Mouse (Mus musculus): ENCODE results near the gene Chek2. TPM values are rescaled to one million over a fixed set of nuclear protein-coding genes. Genes with fewer than 3 reads are reported as not detected.

Gene Chek2
- polyA plus RNA-seq, 2 experiments = 16.2 to 18.1 TPM

DNA sequence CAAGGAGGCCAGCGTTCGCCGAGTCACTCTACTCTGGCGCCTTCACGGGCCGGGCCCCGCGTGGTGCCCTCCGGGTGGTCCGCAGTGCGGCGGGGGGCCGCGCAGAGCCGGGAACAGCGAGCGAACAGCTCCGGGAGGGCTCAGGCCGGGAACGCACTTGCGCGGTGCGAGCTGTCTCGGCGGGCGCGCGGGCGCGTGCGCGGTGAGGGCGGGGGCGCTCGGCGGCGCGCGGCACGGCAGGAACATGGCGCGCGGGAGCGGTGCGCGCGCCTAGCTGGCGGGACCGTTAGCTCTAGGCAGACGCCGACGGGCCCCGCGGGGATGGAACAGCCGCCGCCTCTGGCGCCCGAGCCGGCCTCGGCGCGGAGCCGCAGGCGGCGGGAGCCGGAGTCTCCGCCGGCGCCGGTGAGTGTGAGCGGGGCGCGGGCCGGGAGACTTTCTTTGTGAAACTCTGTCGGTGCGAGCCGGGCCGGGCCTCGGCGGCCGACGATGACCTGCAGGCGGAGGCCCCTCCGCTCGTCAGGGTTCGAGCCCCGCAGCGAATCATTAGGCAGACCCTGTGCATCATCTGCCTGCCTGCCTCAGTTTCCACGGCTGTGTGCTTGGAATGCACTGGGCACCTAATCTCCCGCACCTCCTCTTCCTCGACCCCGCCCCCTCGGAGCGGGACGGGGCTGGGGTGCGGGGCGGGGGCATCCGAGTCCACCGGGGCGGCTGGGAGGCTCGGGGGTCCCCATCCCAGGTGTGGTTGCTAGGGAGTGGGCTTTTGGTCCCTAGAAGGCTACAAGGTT, 40.0 kb downstream of the Chek2 start, which contains the start of gene Ttc28:
Ttc28 (plus strand) TSS at position 220 of the 791 bp plus-strand sequence.
- peak within 1 kb of the TSS; percentile 83 for H3K4me3 ChIP-seq (replicated peaks; ENCODE audit: low read length)
- H3K9me3 ChIP-seq (ENCODE audit: control insufficient read depth, low read length) = no peaks in the 10 kb centered on the region
- peak within 1 kb of the TSS; percentile 86 for H3K27ac ChIP-seq (replicated peaks; ENCODE audit: low read depth, low read length)
- no peaks in the 10 kb centered on the region for H3K27me3 ChIP-seq (ENCODE audit: control insufficient read depth, insufficient read depth, low read length)
- H3K9ac ChIP-seq (ENCODE audit: low read depth, low read length, severe bottlenecking) = peak within 1 kb of the TSS; percentile 92
- TF ChIP-seq POLR2A (IDR thresholded peaks at IDR 0.05; ENCODE audit: borderline replicate concordance, extremely low read depth, insufficient read depth, insufficient read length) = peak; percentile 53; the same call in 1 of the 2 replicates
- WGBS = 1% methylated on average over 32 of the region's 101 CpGs
- H3K4me1 ChIP-seq (ENCODE audit: control insufficient read depth, insufficient read depth, low read length) = peaks cover 14% of the 10 kb centered on the region
- ATAC-seq (ENCODE audit: low FRiP score, low read depth) (peak; percentile 91), DNase-seq (ENCODE audit: low spot score) (peak; percentile 88)
- H3K4me2 ChIP-seq (replicated peaks; ENCODE audit: low read depth, low read length, severe bottlenecking) = peak within 1 kb of the TSS; percentile 72
- peaks cover 4% of the 10 kb centered on the region; the same call in 1 of the 2 replicates for H3K36me3 ChIP-seq (ENCODE audit: control insufficient read depth, insufficient read depth, low read length)

DNA sequence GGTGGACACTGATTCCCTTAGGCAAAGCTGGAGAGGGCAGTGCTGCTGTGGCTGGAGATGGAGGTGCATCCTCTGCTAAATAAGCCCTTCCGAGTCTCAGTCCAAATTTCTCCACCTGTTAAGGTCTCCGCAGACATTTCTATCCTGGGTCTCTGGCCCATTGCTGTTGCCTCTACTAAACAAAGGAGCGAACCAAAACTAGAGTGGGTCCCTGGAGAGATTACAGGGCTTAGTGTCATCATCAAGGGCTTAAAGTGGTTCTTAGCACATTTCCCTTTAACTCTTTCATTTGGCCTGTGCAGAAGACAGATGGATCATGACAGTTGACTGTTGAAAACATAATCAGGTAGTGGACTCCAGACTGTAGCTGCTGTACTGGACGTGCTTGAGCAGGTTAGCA, 48.8 kb downstream of the Chek2 start:
- Histone ChIP-seq H3K9ac (ENCODE audit: low read depth, low read length, severe bottlenecking) (no peak overlapping the region), H3K36me3 (ENCODE audit: control insufficient read depth, insufficient read depth, low read length) (peaks cover 35% of the 10 kb centered on the region), H3K4me2 (replicated peaks; ENCODE audit: low read depth, low read length, severe bottlenecking) (no peak overlapping the region), H3K4me3 (replicated peaks; ENCODE audit: low read length) (no peak overlapping the region), H3K4me1 (ENCODE audit: control insufficient read depth, insufficient read depth, low read length) (no peaks in the 10 kb centered on the region), H3K27ac (replicated peaks; ENCODE audit: low read depth, low read length) (no peak overlapping the region), H3K27me3 (ENCODE audit: control insufficient read depth, insufficient read depth, low read length) (no peaks in the 10 kb centered on the region), H3K9me3 (ENCODE audit: control insufficient read depth, low read length) (no peaks in the 10 kb centered on the region)
- no peak for ATAC-seq (ENCODE audit: low FRiP score, low read depth)
- WGBS = 91% methylated on average over 4 of the region's 4 CpGs
- TF ChIP-seq POLR2A (IDR thresholded peaks at IDR 0.05; ENCODE audit: borderline replicate concordance, extremely low read depth, insufficient read depth, insufficient read length) = no peak
- DNase-seq (ENCODE audit: low spot score) = no peak

DNA sequence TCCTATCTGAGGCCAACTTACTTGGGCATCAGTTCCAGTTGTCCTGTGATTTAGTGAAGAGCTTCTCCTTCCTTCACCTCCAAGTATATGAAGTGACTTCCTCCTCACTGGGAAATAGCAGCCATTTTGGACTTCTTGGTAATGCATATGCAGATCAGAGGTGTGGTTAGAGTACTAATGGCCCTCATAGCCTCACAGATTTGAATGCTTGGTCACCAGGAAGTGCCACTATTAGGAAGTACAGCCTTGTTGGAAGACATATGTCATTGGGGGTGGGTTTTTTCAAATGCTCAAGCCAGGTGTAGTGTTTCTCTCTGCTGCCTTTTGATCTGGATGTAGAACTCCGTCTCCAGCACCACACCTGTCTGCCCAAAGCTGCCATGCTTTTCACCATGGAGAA, 50.2 kb downstream of the Chek2 start:
- Histone ChIP-seq H3K27ac (replicated peaks; ENCODE audit: low read depth, low read length) (no peak overlapping the region), H3K4me3 (replicated peaks; ENCODE audit: low read length) (no peak overlapping the region), H3K36me3 (ENCODE audit: control insufficient read depth, insufficient read depth, low read length) (peaks cover 43% of the 10 kb centered on the region), H3K27me3 (ENCODE audit: control insufficient read depth, insufficient read depth, low read length) (no peaks in the 10 kb centered on the region), H3K4me2 (replicated peaks; ENCODE audit: low read depth, low read length, severe bottlenecking) (no peak overlapping the region), H3K9me3 (ENCODE audit: control insufficient read depth, low read length) (no peaks in the 10 kb centered on the region), H3K4me1 (ENCODE audit: control insufficient read depth, insufficient read depth, low read length) (no peaks in the 10 kb centered on the region), H3K9ac (ENCODE audit: low read depth, low read length, severe bottlenecking) (no peak overlapping the region)
- ATAC-seq (ENCODE audit: low FRiP score, low read depth) (no peak), DNase-seq (ENCODE audit: low spot score) (no peak)
- no peak for TF ChIP-seq POLR2A (IDR thresholded peaks at IDR 0.05; ENCODE audit: borderline replicate concordance, extremely low read depth, insufficient read depth, insufficient read length)
- 87% methylated on average over 1 of the region's 1 CpGs for WGBS

DNA sequence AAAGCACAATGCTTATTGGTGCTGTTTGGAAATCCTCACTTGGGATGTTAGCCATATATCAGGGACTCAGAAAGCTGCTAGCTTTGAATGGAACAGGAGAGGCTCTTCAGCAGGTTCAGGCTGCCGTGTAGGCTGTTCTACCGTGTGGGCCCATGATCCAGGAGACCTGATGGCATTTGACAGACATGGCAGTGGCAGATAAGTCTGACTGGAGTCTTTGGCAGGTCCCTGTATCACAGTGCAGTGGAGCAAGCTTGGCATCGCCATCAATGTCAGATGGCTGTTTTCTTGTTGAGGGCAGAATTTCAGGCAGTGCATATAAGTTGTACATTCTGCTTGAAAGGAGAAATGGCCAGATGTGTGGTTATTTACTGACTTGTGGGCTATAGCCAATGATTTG, 50.8 kb downstream of the Chek2 start:
- Histone ChIP-seq H3K9me3 (ENCODE audit: control insufficient read depth, low read length) (no peaks in the 10 kb centered on the region), H3K27me3 (ENCODE audit: control insufficient read depth, insufficient read depth, low read length) (no peaks in the 10 kb centered on the region), H3K4me3 (replicated peaks; ENCODE audit: low read length) (no peak overlapping the region), H3K27ac (replicated peaks; ENCODE audit: low read depth, low read length) (no peak overlapping the region), H3K9ac (ENCODE audit: low read depth, low read length, severe bottlenecking) (no peak overlapping the region), H3K4me2 (replicated peaks; ENCODE audit: low read depth, low read length, severe bottlenecking) (no peak overlapping the region), H3K36me3 (ENCODE audit: control insufficient read depth, insufficient read depth, low read length) (peaks cover 43% of the 10 kb centered on the region), H3K4me1 (ENCODE audit: control insufficient read depth, insufficient read depth, low read length) (no peaks in the 10 kb centered on the region)
- 90% methylated on average over 3 of the region's 3 CpGs for WGBS
- no peak for ATAC-seq (ENCODE audit: low FRiP score, low read depth)
- DNase-seq (ENCODE audit: low spot score) = no peak
- no peak for TF ChIP-seq POLR2A (IDR thresholded peaks at IDR 0.05; ENCODE audit: borderline replicate concordance, extremely low read depth, insufficient read depth, insufficient read length)

DNA sequence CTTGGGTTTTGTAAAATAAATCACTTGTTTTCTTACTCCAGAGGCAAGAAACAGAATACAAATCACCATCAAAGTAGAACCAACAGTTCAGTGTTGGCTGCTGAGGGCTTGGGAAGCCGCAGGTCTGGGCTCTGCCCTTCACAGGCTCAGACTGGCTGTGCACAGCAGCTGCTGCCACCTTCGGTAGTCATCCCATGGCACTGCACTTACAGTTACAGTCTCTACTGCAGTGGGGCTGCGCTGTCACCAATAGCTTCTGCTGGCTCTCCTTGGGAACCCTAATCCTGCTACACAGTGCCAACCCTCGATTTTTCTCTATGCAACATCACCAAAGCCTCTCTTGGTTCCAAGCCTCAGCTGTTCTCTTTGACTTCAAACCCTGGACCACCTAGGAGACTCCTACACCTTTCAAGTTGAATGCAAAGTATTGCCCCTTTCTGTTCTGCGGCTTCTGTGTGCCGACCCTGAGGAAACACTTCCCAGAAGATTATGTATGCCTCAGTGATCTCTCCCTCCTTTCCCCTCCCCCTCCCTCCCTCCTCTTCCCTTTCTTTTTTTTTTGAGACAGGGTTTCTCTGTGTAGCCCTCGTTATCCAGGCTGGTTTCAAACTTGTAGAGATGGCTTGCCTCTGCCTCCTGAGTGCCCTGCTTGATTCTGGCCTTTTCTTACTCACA, 57.5 kb downstream of the Chek2 start:
- no peak for TF ChIP-seq POLR2A (IDR thresholded peaks at IDR 0.05; ENCODE audit: borderline replicate concordance, extremely low read depth, insufficient read depth, insufficient read length)
- WGBS = 54% methylated on average over 7 of the region's 7 CpGs

More for the DNA sequence above, 57.5 kb downstream of the Chek2 start:
- no peak overlapping the region for H3K9ac ChIP-seq (ENCODE audit: low read depth, low read length, severe bottlenecking)
- H3K4me1 ChIP-seq (ENCODE audit: control insufficient read depth, insufficient read depth, low read length) = peaks cover 8% of the 10 kb centered on the region; the same call in 1 of the 2 replicates
- H3K4me3 ChIP-seq (replicated peaks; ENCODE audit: low read length) = no peak overlapping the region
- DNase-seq (ENCODE audit: low spot score) (no peak), ATAC-seq (ENCODE audit: low FRiP score, low read depth) (no peak)
- no peak overlapping the region for H3K4me2 ChIP-seq (replicated peaks; ENCODE audit: low read depth, low read length, severe bottlenecking)
- peaks cover 46% of the 10 kb centered on the region for H3K36me3 ChIP-seq (ENCODE audit: control insufficient read depth, insufficient read depth, low read length)
- no peaks in the 10 kb centered on the region for H3K9me3 ChIP-seq (ENCODE audit: control insufficient read depth, low read length)
- no peaks in the 10 kb centered on the region for H3K27me3 ChIP-seq (ENCODE audit: control insufficient read depth, insufficient read depth, low read length)
- no peak overlapping the region for H3K27ac ChIP-seq (replicated peaks; ENCODE audit: low read depth, low read length)

Measured in limb, embryonic 14.5 days (tissue).